Mouse (Mus musculus): ENCODE data around the gene Zfp599. TPM values are rescaled to one million over a fixed set of nuclear protein-coding genes. Genes with fewer than 3 reads are reported as not detected.
"Not testable (repeated sequence)": the region's sequence is repeated elsewhere in the genome, so short reads cannot be mapped to it uniquely, and the experiment has no call there.

Zfp599 gene
- 5.3 and 5.5 TPM in 2 replicates for polyA plus RNA-seq (2015; fragmentation: Nextera tagmentation; extraction: Ambion mirVana)

DNA sequence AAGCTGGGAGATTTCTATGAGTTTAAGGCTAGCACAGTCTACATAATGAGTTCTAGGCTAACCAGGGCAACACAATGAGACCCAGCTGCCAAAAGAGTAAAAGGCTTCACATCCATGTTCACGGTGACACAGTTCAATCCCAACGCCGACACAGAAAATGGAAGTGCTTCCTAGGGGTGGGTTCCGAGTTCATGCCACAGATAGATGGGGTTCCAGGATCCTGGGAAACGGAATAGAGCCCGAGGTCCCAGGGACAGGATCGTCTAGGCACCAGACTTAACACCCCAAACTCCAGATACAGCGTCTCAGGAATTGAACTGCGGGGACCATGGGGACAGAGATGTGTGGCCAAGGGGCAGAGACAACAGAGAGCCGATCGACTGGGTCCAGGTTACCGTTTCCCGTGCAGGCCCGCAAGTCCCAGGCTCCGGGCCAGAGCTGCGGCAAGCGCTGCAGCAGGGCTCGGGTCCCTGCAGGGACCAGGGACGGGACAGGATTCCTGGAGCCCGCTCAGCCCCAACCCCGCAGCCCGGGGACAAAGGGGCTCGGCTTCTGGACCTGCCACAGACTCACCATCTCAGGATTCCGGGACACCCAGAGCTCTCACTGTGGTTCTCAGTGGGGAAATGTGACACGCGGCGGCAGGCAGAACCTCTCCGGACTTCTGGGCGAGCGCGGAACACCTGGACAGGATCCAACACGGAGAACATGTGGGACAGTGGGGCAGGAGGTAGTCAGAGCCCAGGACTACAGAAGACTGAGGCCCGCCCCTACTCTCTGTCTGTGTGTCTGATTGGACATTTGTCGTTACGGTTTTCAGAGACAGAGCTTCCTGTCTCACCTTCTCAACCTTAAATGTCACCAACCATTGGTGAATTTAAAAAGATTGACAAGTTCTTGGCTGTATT lies at the start of gene Zfp599:
TSS of gene Zfp599 (minus strand) at position 712 of the 908 bp plus-strand sequence.
- Histone ChIP-seq H3K9me3 (0 out of 2 replicates have a peak, but pooled peaks cover 2% of the 10 kb centered on the region), H3K36me3 (peaks cover 17% of the 10 kb centered on the region; the same call in 1 of the 2 replicates), H3K27ac (peak within 1 kb of the TSS; percentile 63), H3K4me1 (no peaks in the 10 kb centered on the region), H3K27me3 (no peaks in the 10 kb centered on the region), H3K4me2 (peak within 1 kb of the TSS; percentile 83), H3K9ac (peak within 1 kb of the TSS; percentile 78), H3K4me3 (peak within 1 kb of the TSS; percentile 77)
- ATAC-seq (ENCODE audit: borderline replicate concordance, extremely low read depth, low FRiP score, low TSS enrichment) = peak; percentile 84
- WGBS = 1% methylated on average over 35 of the region's 35 CpGs

GRCm38 (mm10) chr9:22307920-22308262 lies 48.2 kb upstream of the Zfp599 start:
- WGBS = 13% methylated on average over 9 of the region's 9 CpGs
- peak overlapping the region; percentile 57; the same call in 1 of the 2 replicates for H3K27ac ChIP-seq
- peaks cover 20% of the 10 kb centered on the region for H3K36me3 ChIP-seq

DNA sequence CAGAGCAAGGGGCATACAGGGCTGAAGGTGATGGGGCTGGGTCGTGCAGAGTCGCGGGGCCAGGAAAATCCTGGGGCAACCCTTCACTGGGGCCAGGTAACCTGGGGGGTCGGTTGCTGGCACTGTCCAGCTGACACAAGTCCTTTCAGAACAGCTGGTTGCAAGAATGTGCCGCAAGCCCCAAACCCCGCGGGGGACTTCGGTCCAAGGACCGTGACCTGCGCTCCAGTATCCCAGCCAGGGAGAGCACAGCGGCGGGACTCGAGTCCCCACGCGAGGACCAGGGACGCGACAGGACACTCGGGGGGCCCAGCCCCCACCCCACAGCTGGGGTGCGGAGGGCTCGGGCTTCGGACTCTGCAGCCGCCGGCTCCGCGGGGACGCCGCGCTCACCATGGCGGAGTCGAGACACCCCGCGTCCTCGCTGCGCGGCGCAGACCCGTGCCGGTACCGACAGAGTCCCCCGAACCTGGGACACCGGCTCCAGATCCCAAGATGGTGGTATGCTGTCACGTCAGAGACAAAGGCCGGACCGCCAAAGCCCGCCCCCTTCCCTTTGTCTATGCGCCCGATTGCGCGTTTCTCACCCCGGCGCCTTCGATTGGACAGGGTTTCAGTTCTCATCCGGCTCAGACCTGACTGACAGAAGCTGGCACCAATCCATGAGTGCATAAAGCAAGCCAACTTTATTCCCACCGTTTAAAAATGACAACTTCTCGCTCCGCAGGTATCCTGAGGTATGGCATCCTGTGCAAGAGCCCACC lies 47.6 kb upstream of the Zfp599 start, which contains the start of gene Zfp810:
TSS of gene Zfp810 (minus strand) at position 493 of the 764 bp plus-strand sequence.
- H3K27me3 ChIP-seq = no peaks in the 10 kb centered on the region
- H3K27ac ChIP-seq = peak within 1 kb of the TSS; percentile 80
- peaks cover 9% of the 10 kb centered on the region for H3K4me1 ChIP-seq
- peak within 1 kb of the TSS; percentile 93 for H3K9ac ChIP-seq
- no peaks in the 10 kb centered on the region for H3K9me3 ChIP-seq
- under 1% methylated on average over 56 of the region's 56 CpGs for WGBS
- peaks cover 24% of the 10 kb centered on the region for H3K36me3 ChIP-seq
- H3K4me2 ChIP-seq = peak within 1 kb of the TSS; percentile 83
- ATAC-seq (ENCODE audit: borderline replicate concordance, extremely low read depth, low FRiP score, low TSS enrichment) = peak; percentile 96
- H3K4me3 ChIP-seq = peak within 1 kb of the TSS; percentile 94

More at GRCm38 (mm10) chr9:22307920-22308262, 48.2 kb upstream of the Zfp599 start:
- H3K4me1 ChIP-seq; H3K9me3 ChIP-seq; ATAC-seq (ENCODE audit: borderline replicate concordance, extremely low read depth, low FRiP score, low TSS enrichment); H3K27me3 ChIP-seq: not testable (repeated sequence)
- H3K4me3 ChIP-seq = peak overlapping the region; percentile 94
- peak overlapping the region; percentile 83 for H3K4me2 ChIP-seq
- peak overlapping the region; percentile 93 for H3K9ac ChIP-seq

DNA sequence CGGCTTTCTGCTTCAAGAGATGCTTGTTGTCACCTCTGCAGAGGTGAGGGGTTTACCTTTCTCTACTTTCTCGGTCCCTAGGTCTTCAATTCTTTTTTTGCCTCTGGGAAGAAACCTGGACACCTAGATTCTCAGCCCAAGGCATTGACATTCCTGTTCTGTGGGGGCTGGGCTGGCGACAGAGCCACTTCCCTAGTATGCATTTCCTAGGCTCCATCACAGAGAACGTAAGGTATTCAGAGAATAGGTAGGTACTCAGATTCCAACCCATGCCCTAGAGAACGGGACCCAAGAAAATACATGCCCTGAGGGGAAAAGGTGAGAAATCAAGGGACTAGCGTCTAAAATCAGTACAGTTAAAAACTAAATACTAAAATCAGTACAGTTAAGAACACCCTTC lies 47.0 kb upstream of the Zfp599 start:
- Histone ChIP-seq H3K4me1 (peaks cover 9% of the 10 kb centered on the region), H3K36me3 (peaks cover 24% of the 10 kb centered on the region), H3K27me3 (no peaks in the 10 kb centered on the region), H3K9me3 (no peaks in the 10 kb centered on the region), H3K4me2 (peak overlapping the region; percentile 83), H3K27ac (peak overlapping the region; percentile 80), H3K9ac (peak overlapping the region; percentile 93), H3K4me3 (peak overlapping the region; percentile 94)
- WGBS = 19% methylated on average over 6 of the region's 6 CpGs
- ATAC-seq (ENCODE audit: borderline replicate concordance, extremely low read depth, low FRiP score, low TSS enrichment) = no peak

DNA sequence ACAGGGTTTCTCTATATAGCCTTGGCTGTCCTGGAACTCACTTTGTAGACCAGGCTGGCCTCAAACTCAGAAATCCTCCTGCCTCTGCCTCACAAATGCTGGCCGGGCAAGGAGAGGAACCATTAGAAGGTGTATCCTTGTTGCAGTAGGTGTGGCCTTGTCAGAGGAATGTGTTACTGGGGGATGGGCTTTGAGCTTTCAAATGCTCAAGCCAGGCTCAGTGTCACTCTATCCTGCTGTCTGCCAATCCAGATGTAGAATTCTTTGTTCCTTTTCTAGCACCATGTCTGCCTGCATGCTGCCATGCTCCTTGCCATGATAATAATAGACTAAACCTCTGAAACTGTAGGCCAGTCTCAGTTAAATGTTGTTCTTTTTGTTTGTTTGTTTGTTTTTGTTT lies 42.5 kb upstream of the Zfp599 start:
- H3K9ac ChIP-seq = no peak overlapping the region
- H3K36me3 ChIP-seq = peaks cover 52% of the 10 kb centered on the region
- no peak for ATAC-seq (ENCODE audit: borderline replicate concordance, extremely low read depth, low FRiP score, low TSS enrichment)
- H3K9me3 ChIP-seq = no peaks in the 10 kb centered on the region
- peaks cover 9% of the 10 kb centered on the region for H3K4me1 ChIP-seq
- no peak overlapping the region for H3K4me3 ChIP-seq
- H3K27ac ChIP-seq = no peak overlapping the region
- 100% methylated on average over 1 of the region's 1 CpGs for WGBS
- no peaks in the 10 kb centered on the region for H3K27me3 ChIP-seq
- H3K4me2 ChIP-seq = no peak overlapping the region

DNA sequence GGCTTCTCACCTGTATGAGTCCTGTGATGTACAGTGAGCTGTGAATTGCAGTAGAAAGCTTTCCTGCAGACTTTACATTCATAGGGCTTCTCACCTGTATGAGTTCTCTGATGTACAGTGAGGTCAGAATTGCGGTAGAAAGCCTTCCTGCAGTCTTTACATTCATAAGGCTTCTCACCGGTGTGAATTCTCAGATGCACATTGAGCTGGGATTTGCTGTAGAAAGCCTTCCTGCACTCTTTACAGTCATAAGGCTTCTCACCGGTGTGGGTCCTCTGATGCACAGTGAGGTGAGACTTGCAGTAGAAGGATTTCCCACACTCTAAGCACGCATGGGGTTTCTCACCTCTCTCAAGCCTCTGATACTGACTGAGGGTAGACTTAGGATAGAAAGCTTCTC lies 19.0 kb upstream of the Zfp599 start:
- H3K27ac ChIP-seq = no peak overlapping the region
- WGBS = 99% methylated on average over 4 of the region's 4 CpGs
- H3K36me3 ChIP-seq = peaks cover 80% of the 10 kb centered on the region
- H3K27me3 ChIP-seq = no peaks in the 10 kb centered on the region
- H3K9ac ChIP-seq = no peak overlapping the region
- no peaks in the 10 kb centered on the region for H3K4me1 ChIP-seq
- peaks cover 42% of the 10 kb centered on the region for H3K9me3 ChIP-seq
- H3K4me2 ChIP-seq = no peak overlapping the region
- no peak for ATAC-seq (ENCODE audit: borderline replicate concordance, extremely low read depth, low FRiP score, low TSS enrichment)
- H3K4me3 ChIP-seq = no peak overlapping the region

DNA sequence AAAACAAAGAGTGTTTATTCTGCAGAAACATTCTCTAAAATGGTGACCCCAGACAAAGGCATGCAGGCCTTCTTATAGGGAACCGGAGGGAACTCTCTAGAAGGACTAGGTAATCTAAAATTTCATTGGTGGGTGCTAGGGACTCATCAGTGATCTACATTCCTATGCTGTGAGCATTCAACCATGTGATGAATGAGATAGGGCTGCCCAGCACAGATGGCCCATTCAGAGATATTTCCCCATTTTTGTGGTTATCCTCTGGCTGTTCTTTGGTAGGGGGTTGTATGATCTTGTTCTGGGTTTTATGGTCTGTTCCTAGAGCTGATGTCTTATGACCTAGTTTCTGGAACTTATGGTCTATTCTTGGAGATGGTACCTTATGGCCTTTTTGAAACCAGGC lies 9.2 kb upstream of the Zfp599 start:
- H3K4me1 ChIP-seq = no peaks in the 10 kb centered on the region
- no peak overlapping the region for H3K4me3 ChIP-seq
- H3K9ac ChIP-seq = no peak overlapping the region
- H3K4me2 ChIP-seq = no peak overlapping the region
- WGBS = 86% methylated on average over 1 of the region's 1 CpGs
- H3K27ac ChIP-seq = no peak overlapping the region
- H3K27me3 ChIP-seq = no peaks in the 10 kb centered on the region
- ATAC-seq (ENCODE audit: borderline replicate concordance, extremely low read depth, low FRiP score, low TSS enrichment) = no peak
- no peaks in the 10 kb centered on the region for H3K9me3 ChIP-seq
- 0 out of 2 replicates have a peak, but pooled peaks cover 5% of the 10 kb centered on the region for H3K36me3 ChIP-seq

- Histone ChIP-seq H3K36me3 (no peaks in the 10 kb centered on the region), H3K27ac (no peak overlapping the region), H3K9ac (no peak overlapping the region), H3K9me3 (no peaks in the 10 kb centered on the region), H3K4me2 (no peak overlapping the region), H3K4me3 (no peak overlapping the region), H3K27me3 (no peaks in the 10 kb centered on the region), H3K4me1 (no peaks in the 10 kb centered on the region)
- ATAC-seq (ENCODE audit: borderline replicate concordance, extremely low read depth, low FRiP score, low TSS enrichment) = no peak
- 82% methylated on average over 10 of the region's 10 CpGs for WGBS
Observed at GRCm38 (mm10) chr9:22262611-22263010, 2.9 kb upstream of the Zfp599 start.

DNA sequence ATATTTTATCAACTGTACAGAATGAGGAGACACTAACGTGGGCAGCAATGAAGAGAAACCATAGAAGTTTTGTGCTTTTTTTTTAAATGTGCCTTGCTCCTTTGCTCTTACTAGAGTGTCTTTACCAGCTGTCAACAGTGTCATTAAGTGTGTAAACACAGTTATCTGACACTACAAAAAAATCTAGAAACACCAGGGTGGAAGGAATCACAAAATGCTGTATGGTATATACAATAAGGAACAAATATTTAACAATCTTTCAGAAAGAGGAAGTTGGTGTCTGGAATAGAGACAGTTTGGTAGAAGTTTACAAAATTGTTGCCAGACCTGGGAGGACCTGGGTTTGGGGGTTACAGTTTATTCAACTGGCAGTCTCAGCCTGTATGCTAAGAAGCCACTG lies 1.9 kb upstream of the Zfp599 start:
- H3K27me3 ChIP-seq = no peaks in the 10 kb centered on the region
- H3K27ac ChIP-seq = no peak overlapping the region
- no peak overlapping the region for H3K4me2 ChIP-seq
- no peak overlapping the region for H3K4me3 ChIP-seq
- ATAC-seq (ENCODE audit: borderline replicate concordance, extremely low read depth, low FRiP score, low TSS enrichment) = no peak
- no peaks in the 10 kb centered on the region for H3K4me1 ChIP-seq
- 0 out of 2 replicates have a peak, but pooled peaks cover 6% of the 10 kb centered on the region for H3K36me3 ChIP-seq
- WGBS = 38% methylated on average over 1 of the region's 1 CpGs
- H3K9ac ChIP-seq = no peak overlapping the region
- no peaks in the 10 kb centered on the region for H3K9me3 ChIP-seq

GRCm38 (mm10) chr9:22260092-22260422 lies 362 bp upstream of the Zfp599 start:
- H3K36me3 ChIP-seq = peaks cover 14% of the 10 kb centered on the region; the same call in 1 of the 2 replicates
- peak overlapping the region; percentile 83 for H3K4me2 ChIP-seq
- H3K9ac ChIP-seq = peak overlapping the region; percentile 78; the same call in 1 of the 2 replicates
- WGBS = 29% methylated on average over 3 of the region's 3 CpGs
- H3K9me3 ChIP-seq = 0 out of 2 replicates have a peak, but pooled peaks cover 2% of the 10 kb centered on the region
- no peaks in the 10 kb centered on the region for H3K27me3 ChIP-seq
- 0 out of 2 replicates have a peak, but pooled peaks have one; percentile 6 for ATAC-seq (ENCODE audit: borderline replicate concordance, extremely low read depth, low FRiP score, low TSS enrichment)
- no peaks in the 10 kb centered on the region for H3K4me1 ChIP-seq
- peak overlapping the region; percentile 77 for H3K4me3 ChIP-seq
- no peak overlapping the region for H3K27ac ChIP-seq

- peaks cover 22% of the 10 kb centered on the region for H3K36me3 ChIP-seq
- 0 out of 2 replicates have a peak, but pooled peaks cover 2% of the 10 kb centered on the region for H3K9me3 ChIP-seq
- H3K4me3 ChIP-seq = peak overlapping the region; percentile 77
- H3K27ac ChIP-seq = no peak overlapping the region
- peak overlapping the region; percentile 83 for H3K4me2 ChIP-seq
- ATAC-seq (ENCODE audit: borderline replicate concordance, extremely low read depth, low FRiP score, low TSS enrichment) = no peak
- WGBS = 80% methylated on average over 8 of the region's 8 CpGs
- H3K27me3 ChIP-seq = no peaks in the 10 kb centered on the region
- H3K9ac ChIP-seq = peak overlapping the region; percentile 78
- no peaks in the 10 kb centered on the region for H3K4me1 ChIP-seq
Observed at GRCm38 (mm10) chr9:22258784-22259183, 911 bp downstream of the Zfp599 start.
